Mouse (Mus musculus): ENCODE data around the gene Rufy3. TPM values are rescaled to one million over a fixed set of nuclear protein-coding genes. Genes with fewer than 3 reads are reported as not detected.

The Rufy3 gene
- polyA plus RNA-seq, 1 experiment from 2014 or later: 28.1 TPM

DNA sequence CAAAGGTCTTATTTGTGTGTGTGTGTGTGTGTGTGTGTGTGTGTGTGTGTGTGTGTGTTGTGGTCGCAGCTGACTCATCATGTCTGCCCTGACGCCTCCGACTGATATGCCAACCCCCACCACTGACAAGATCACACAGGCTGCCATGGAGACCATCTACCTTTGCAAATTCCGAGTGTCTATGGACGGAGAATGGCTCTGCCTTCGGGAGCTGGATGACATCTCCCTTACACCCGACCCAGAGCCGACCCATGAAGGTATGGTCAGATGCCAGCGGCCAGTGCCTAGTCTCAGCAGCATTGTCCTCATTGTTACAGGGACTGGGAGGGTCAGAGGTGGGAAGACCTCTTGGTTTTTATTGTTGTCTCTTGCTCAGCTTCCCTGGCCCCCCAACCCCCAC lies 19.2 kb downstream of the Rufy3 start:
- Histone ChIP-seq H3K4me1 (peaks cover 54% of the 10 kb centered on the region), H3K4me3 (peak overlapping the region; percentile 57), H3K27me3 (replicated peaks; ENCODE audit: low read depth, poor library complexity, severe bottlenecking) (no peaks in the 10 kb centered on the region), H3K27ac (replicated peaks) (peak overlapping the region; percentile 73), H3K36me3 (replicated peaks) (0 out of 2 replicates have a peak, but pooled peaks cover 5% of the 10 kb centered on the region), H3K9me3 (no peaks in the 10 kb centered on the region)
- DNase-seq (ENCODE audit: low spot score): peak; percentile 30
- 33% methylated on average over 9 of the region's 9 CpGs for WGBS

DNA sequence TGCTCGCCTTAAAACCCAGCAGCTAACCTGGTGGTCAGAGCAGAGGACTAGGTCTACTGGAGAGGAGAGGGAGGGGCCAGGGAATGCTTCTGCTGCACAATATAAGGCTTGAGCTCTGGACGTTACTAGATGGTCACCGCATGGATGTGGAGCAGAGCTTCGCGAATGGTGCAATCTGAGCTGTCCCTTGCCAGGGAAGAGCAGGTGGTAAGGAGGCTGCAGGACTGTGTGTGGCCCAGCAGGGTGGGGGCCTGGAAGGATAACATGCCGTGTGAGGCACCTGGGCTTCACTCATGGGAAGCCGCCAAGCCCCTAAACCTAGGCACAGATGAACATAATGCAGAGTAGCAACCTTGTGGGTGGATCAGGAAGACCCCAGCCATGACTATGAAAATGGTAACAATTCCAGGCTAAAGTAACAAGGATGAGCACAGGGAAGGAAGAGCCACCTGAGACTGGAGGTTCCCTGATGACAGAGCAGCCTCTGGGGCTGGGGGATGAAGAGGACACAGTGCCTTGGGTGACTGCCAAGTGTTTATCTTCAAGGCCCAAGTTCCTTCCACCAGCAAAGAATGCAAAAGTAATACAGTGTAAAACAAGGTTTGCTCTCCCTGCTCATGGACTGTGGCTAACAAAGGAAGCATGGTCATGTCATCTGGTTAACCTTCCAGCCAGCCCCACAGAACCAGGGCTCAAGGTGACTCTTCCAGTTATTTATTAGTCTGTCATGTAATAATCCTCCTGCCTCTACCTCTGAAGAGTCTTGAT lies 21.8 kb downstream of the Rufy3 start:
- no peak for DNase-seq (ENCODE audit: low spot score)
- Histone ChIP-seq H3K9me3 (no peaks in the 10 kb centered on the region), H3K27ac (replicated peaks) (0 out of 2 replicates have a peak overlapping the region, but pooled peaks have one; percentile 54), H3K27me3 (replicated peaks; ENCODE audit: low read depth, poor library complexity, severe bottlenecking) (no peaks in the 10 kb centered on the region), H3K4me3 (peak overlapping the region; percentile 29; the same call in 1 of the 2 replicates), H3K4me1 (peaks cover 51% of the 10 kb centered on the region), H3K36me3 (replicated peaks) (peaks cover 6% of the 10 kb centered on the region; the same call in 1 of the 2 replicates)
- WGBS: 74% methylated on average over 7 of the region's 7 CpGs

DNA sequence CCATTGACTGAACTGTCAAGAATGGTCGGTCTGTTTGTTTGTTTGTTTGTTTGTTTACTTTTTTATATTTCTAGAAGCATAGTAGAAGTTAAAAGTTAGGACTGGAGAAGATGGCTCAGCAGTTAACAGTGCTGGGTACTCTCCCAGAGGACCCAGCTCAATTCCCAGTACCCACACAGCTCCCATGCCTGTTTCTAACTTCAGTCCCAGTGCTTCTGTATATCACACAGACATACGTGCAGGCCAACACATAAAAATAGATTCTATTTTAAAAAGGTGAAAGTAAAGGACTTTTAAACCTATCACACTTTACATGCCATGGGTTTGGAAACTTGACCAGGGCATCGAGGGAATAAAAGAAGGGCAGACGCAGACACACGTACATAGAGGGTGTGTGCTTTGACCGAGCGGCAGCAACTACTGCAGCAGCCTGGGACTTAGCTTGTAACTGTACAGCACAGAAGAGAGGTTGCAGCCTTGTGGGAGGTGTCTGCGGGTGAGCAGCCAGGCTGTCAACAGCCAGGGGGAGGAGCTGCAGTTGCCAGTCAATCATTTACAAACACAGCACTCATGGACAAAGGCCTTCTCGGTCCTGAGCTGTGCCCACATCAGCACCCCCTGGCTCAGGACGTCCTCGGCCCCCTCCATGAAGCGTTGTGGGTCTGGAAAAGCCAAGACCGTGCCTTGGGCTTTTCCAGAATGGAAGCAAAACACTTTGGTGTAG lies 22.5 kb downstream of the Rufy3 start:
- peak overlapping the region; percentile 28; the same call in 1 of the 2 replicates for H3K4me3 ChIP-seq
- H3K36me3 ChIP-seq (replicated peaks): peaks cover 7% of the 10 kb centered on the region; the same call in 1 of the 2 replicates
- DNase-seq (ENCODE audit: low spot score): peak; percentile 45
- 43% methylated on average over 13 of the region's 13 CpGs for WGBS
- no peaks in the 10 kb centered on the region for H3K27me3 ChIP-seq (replicated peaks; ENCODE audit: low read depth, poor library complexity, severe bottlenecking)
- H3K27ac ChIP-seq (replicated peaks): peak overlapping the region; percentile 51; the same call in 1 of the 2 replicates
- no peaks in the 10 kb centered on the region for H3K9me3 ChIP-seq
- peaks cover 51% of the 10 kb centered on the region for H3K4me1 ChIP-seq

DNA sequence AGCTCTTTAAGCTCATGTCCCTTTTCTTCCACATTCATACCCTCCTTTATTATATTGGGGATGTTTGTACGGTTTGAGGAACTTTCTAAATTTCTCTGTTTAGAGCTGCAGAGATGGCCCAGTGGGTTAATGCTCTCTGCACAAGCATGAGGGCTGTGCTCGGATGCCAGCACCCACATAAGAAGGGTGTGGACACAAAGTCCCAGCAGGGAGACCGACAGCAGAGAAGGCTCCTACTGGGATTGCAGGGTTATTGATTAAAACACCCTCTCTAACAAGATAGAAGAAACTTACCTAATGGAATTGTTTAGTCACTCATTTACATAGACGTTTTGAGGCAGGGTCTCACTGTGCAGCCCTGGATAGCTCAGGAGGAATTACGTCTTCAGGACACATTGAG lies 23.6 kb downstream of the Rufy3 start:
- 66% methylated on average over 5 of the region's 5 CpGs for WGBS
- Histone ChIP-seq H3K27ac (replicated peaks) (no peak overlapping the region), H3K36me3 (replicated peaks) (peaks cover 17% of the 10 kb centered on the region), H3K4me3 (no peak overlapping the region), H3K27me3 (replicated peaks; ENCODE audit: low read depth, poor library complexity, severe bottlenecking) (no peaks in the 10 kb centered on the region), H3K4me1 (peaks cover 47% of the 10 kb centered on the region), H3K9me3 (no peaks in the 10 kb centered on the region)
- no peak for DNase-seq (ENCODE audit: low spot score)

DNA sequence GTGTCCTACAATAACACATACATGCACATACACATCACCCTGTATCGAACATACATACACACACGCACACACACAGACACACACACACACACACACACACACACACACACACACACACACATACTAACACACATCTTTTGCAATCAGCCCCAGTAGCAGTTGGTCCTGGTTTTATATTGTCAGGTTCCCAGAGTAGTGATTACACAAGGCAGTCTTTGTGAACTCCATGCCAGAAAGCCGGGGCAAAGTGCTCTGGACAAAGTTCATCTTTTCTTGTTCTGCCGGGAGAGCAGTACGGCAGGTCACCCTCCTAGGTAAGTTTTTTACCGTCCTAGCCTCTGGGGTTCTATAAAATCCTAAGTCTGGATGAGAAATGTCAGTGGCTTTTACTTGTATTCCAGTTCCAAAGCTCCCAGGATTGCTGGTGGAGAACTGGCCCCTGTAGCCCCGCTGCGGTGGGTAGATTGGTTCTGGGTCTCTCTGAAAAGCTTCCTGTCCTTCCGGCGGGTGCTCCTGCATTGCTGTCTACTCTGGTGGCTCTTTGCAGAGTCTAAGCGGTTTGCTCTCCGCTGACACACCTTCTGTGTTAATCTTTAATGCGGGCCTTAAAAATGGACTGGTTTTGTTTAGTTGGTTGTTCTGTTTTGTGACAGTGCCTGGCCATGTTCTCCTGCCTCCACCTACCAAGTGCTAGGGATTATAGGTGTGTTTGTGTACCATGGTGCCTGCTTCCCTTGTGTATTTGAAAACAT lies 28.8 kb downstream of the Rufy3 start:
- Histone ChIP-seq H3K4me1 (0 out of 2 replicates have a peak, but pooled peaks cover 3% of the 10 kb centered on the region), H3K9me3 (no peaks in the 10 kb centered on the region), H3K27ac (replicated peaks) (no peak overlapping the region), H3K27me3 (replicated peaks; ENCODE audit: low read depth, poor library complexity, severe bottlenecking) (no peaks in the 10 kb centered on the region), H3K36me3 (replicated peaks) (peaks cover 32% of the 10 kb centered on the region), H3K4me3 (no peak overlapping the region)
- WGBS: 91% methylated on average over 13 of the region's 13 CpGs
- DNase-seq (ENCODE audit: low spot score): no peak

DNA sequence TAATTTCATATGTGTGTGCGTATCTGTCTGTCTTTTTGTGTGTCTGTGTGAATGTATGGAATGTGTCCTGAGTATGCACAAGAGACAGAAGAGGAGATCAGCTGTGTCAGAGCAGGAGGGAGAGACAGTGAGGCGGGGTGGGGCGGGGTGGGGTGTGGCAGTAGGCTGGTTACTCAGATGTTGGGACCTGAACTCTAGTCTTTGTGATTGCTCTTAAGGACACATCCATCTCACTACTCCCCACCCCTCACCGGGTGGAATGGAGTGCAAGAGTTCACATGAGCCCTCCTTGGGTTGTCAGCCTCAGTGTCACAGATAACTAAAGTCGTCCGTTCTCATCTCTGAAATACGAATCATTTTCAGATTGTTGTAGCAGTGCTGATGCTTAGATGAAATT lies 29.3 kb downstream of the Rufy3 start:
- no peaks in the 10 kb centered on the region for H3K4me1 ChIP-seq
- no peak overlapping the region for H3K4me3 ChIP-seq
- H3K27me3 ChIP-seq (replicated peaks; ENCODE audit: low read depth, poor library complexity, severe bottlenecking): no peaks in the 10 kb centered on the region
- H3K9me3 ChIP-seq: no peaks in the 10 kb centered on the region
- peaks cover 35% of the 10 kb centered on the region for H3K36me3 ChIP-seq (replicated peaks)
- no peak overlapping the region for H3K27ac ChIP-seq (replicated peaks)
- DNase-seq (ENCODE audit: low spot score): no peak
- WGBS: 93% methylated on average over 7 of the region's 7 CpGs

DNA sequence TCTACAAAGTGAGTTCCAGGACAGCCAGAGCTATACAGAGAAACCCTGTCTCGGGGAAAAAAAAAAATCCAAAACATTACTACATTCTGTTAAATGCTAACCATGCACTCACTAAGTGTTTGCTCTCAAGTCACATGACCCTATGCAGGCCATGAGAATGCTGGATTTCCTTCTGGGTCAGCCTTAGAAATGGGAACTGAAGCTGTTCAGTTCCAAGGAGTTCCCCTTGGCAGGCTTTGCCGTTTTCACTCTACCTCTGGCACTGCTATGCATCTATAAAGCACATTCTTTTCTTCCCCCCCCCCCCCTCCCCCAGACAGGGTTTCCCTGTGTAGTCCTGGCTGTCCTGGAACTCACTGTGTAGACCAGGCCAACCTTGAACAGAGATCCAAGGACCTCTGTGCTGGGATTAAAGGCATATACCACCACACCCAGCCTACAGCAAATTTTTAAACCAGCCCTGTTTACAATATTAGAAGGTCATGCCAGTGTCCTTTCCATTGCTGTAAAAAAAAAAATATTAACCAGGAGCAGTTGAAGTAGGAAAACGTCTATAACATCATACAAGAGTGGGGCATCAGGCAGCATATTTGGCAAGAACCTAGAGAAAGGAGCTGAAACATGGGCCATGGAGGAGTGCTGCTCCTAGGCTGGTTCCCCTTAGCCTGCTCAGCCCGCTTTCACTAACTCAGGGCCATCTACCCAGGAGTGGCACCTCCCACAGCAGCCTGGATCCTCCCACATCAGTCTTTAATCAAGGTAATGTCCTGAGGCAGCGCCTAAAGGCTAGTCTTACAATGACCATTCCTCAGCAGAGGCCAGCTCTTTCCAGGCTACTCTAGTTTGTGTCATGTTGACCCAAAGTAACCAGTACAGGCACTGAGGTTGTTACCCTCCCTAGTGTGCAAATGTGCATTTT lies 31.0 kb downstream of the Rufy3 start:
- no peaks in the 10 kb centered on the region for H3K27me3 ChIP-seq (replicated peaks; ENCODE audit: low read depth, poor library complexity, severe bottlenecking)
- 82% methylated on average over 5 of the region's 5 CpGs for WGBS
- H3K9me3 ChIP-seq: no peaks in the 10 kb centered on the region
- H3K36me3 ChIP-seq (replicated peaks): peaks cover 32% of the 10 kb centered on the region
- no peak overlapping the region for H3K27ac ChIP-seq (replicated peaks)
- H3K4me1 ChIP-seq: no peaks in the 10 kb centered on the region; the same call in 1 of the 2 replicates
- no peak overlapping the region for H3K4me3 ChIP-seq
- no peak for DNase-seq (ENCODE audit: low spot score)

DNA sequence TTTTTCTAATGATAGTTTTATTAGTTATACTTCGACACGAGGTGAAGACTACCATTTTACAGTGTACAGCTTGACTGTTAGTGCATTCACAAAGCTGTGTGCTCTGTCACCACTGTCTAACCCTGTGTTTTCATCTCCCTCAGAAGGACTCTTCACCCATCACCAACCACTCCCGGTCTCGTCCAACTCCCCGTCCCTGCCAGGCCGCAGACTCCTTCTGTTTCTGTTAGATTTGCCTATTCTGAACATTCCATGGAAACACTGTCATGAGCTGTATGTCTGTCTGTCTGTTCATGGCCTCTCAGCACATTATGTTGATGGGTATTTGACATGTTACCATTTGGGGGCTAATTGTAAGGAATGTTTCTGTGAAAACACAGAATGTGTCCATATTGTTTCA lies 34.1 kb downstream of the Rufy3 start:
- 91% methylated on average over 6 of the region's 6 CpGs for WGBS
- peaks cover 13% of the 10 kb centered on the region; the same call in 1 of the 2 replicates for H3K36me3 ChIP-seq (replicated peaks)
- no peak for DNase-seq (ENCODE audit: low spot score)

DNA sequence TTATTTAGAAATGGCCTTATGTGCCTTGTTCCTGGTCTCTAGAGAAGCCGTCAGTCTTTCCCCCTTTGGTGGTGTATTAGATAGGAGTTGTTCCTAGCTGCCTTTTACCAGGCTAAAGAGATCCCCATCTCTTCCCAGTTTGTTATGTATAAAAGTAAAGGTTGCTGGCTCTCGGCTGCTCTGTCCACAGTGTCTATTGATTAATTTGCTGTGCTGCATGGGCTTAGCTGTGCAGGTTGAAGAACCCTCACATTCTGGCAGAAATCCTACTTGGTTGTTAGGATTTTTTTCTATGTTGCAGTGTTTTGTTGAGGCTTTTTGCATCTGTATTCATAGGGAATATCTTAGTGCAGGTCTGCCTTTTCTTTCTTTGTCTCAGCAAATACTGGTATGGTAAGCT lies 37.2 kb downstream of the Rufy3 start:
- Histone ChIP-seq H3K4me3 (no peak overlapping the region), H3K9me3 (no peaks in the 10 kb centered on the region), H3K27ac (replicated peaks) (no peak overlapping the region), H3K36me3 (replicated peaks) (peaks cover 16% of the 10 kb centered on the region), H3K4me1 (no peaks in the 10 kb centered on the region; the same call in 1 of the 2 replicates), H3K27me3 (replicated peaks; ENCODE audit: low read depth, poor library complexity, severe bottlenecking) (no peaks in the 10 kb centered on the region)
- WGBS: 82% methylated on average over 2 of the region's 2 CpGs
- no peak for DNase-seq (ENCODE audit: low spot score)

More for the DNA sequence above, 34.1 kb downstream of the Rufy3 start:
- no peaks in the 10 kb centered on the region for H3K9me3 ChIP-seq
- H3K27ac ChIP-seq (replicated peaks): no peak overlapping the region
- no peaks in the 10 kb centered on the region for H3K27me3 ChIP-seq (replicated peaks; ENCODE audit: low read depth, poor library complexity, severe bottlenecking)
- no peak overlapping the region for H3K4me3 ChIP-seq
- H3K4me1 ChIP-seq: no peaks in the 10 kb centered on the region; the same call in 1 of the 2 replicates

DNA sequence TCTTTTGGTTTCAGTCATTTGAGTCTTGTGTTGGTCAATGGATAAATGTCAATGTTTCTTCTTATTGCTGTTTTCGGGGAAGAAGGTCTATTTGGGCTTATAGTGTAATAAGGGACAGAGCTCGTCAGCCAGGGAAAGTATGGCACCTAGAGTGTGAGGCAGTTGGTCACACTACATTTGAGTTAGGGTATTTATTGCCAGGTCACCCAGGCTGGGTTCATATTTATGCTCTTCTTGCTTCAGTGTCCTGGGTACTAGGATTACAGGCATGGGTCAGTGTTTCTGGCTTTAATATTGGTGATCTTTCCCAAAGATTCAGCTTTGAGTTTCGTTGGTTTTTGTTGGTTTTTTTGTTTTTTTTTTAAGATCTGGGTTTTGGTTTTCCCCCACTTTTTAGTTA lies 37.9 kb downstream of the Rufy3 start:
- Histone ChIP-seq H3K27ac (replicated peaks) (no peak overlapping the region), H3K27me3 (replicated peaks; ENCODE audit: low read depth, poor library complexity, severe bottlenecking) (no peaks in the 10 kb centered on the region), H3K9me3 (no peaks in the 10 kb centered on the region), H3K4me1 (no peaks in the 10 kb centered on the region; the same call in 1 of the 2 replicates), H3K36me3 (replicated peaks) (peaks cover 11% of the 10 kb centered on the region), H3K4me3 (no peak overlapping the region)
- no peak for DNase-seq (ENCODE audit: low spot score)
- 91% methylated on average over 3 of the region's 3 CpGs for WGBS

DNA sequence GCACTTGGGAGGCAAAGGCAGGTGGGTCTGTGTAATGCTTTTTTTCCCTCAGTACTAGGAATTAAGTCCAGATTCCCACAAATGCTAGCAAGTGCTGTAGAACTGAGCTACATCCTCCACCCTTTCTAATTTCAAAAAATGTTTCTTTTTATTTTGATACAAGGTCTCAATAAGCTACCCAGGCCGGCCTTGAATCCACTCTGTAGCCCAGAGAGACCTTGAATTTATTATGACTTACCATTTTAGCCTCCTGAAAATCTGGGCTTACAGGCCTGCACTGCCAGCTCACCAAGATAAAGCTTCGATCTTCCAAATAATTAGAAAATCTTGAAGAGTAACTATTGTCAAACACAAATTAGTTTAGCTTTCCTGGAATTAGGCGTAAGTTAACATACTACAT lies 39.2 kb downstream of the Rufy3 start:
- Histone ChIP-seq H3K27me3 (replicated peaks; ENCODE audit: low read depth, poor library complexity, severe bottlenecking) (no peaks in the 10 kb centered on the region), H3K27ac (replicated peaks) (no peak overlapping the region), H3K4me1 (no peaks in the 10 kb centered on the region; the same call in 1 of the 2 replicates), H3K4me3 (no peak overlapping the region), H3K9me3 (no peaks in the 10 kb centered on the region), H3K36me3 (replicated peaks) (peaks cover 8% of the 10 kb centered on the region)
- 92% methylated on average over 3 of the region's 3 CpGs for WGBS
- DNase-seq (ENCODE audit: low spot score): no peak
